Mouse (Mus musculus): ENCODE data around the gene Dcun1d2.
A peak's percentile ranks its signal among the peaks of the same experiment; 100 is the strongest.
"Not testable (repeated sequence)": the region's sequence is repeated elsewhere in the genome, so short reads cannot be mapped to it uniquely, and the experiment has no call there.

The Dcun1d2 gene

GRCm38 (mm10) chr8:13287692-13288623 is at the start of gene Dcun1d2, which contains the start of gene Tmco3:
Dcun1d2 (minus strand) TSS chr8:13288131.
Tmco3 (plus strand) TSS chr8:13288190.
- DNase-seq (ENCODE audit: low spot score): peak; percentile 94

- DNase-seq (ENCODE audit: low spot score): no peak
Observed at GRCm38 (mm10) chr8:13337678-13338077, 49.7 kb upstream of the Dcun1d2 start.

GRCm38 (mm10) chr8:13337245-13337644 is 49.3 kb upstream of the Dcun1d2 start:
- DNase-seq (ENCODE audit: low spot score): not testable (repeated sequence)

- no peak for DNase-seq (ENCODE audit: low spot score)
Observed at GRCm38 (mm10) chr8:13334671-13335070, 46.7 kb upstream of the Dcun1d2 start.

- no peak for DNase-seq (ENCODE audit: low spot score)
Observed at GRCm38 (mm10) chr8:13326598-13326997, 38.7 kb upstream of the Dcun1d2 start.

- DNase-seq (ENCODE audit: low spot score): no peak
Observed at GRCm38 (mm10) chr8:13316671-13317070, 28.7 kb upstream of the Dcun1d2 start.

GRCm38 (mm10) chr8:13314922-13315321 is 27.0 kb upstream of the Dcun1d2 start:
- no peak for DNase-seq (ENCODE audit: low spot score)

- no peak for DNase-seq (ENCODE audit: low spot score)
Observed at GRCm38 (mm10) chr8:13306916-13307315, 19.0 kb upstream of the Dcun1d2 start.

GRCm38 (mm10) chr8:13306309-13306909 is 18.5 kb upstream of the Dcun1d2 start:
- no peak for DNase-seq (ENCODE audit: low spot score)

GRCm38 (mm10) chr8:13305884-13306283 is 18.0 kb upstream of the Dcun1d2 start:
- DNase-seq (ENCODE audit: low spot score): no peak

- no peak for DNase-seq (ENCODE audit: low spot score)
Observed at GRCm38 (mm10) chr8:13305459-13305858, 17.5 kb upstream of the Dcun1d2 start.

- no peak for DNase-seq (ENCODE audit: low spot score)
Observed at GRCm38 (mm10) chr8:13301036-13301435, 13.1 kb upstream of the Dcun1d2 start.

GRCm38 (mm10) chr8:13299571-13299970 is 11.6 kb upstream of the Dcun1d2 start:
- no peak for DNase-seq (ENCODE audit: low spot score)

GRCm38 (mm10) chr8:13293677-13294470 is 5.9 kb upstream of the Dcun1d2 start:
- DNase-seq (ENCODE audit: low spot score): no peak

GRCm38 (mm10) chr8:13292364-13292763 is 4.4 kb upstream of the Dcun1d2 start:
- DNase-seq (ENCODE audit: low spot score): peak; percentile 80

- DNase-seq (ENCODE audit: low spot score): no peak
Observed at GRCm38 (mm10) chr8:13288646-13289045, 715 bp upstream of the Dcun1d2 start.

GRCm38 (mm10) chr8:13287304-13287691 is 633 bp downstream of the Dcun1d2 start:
- DNase-seq (ENCODE audit: low spot score): peak; percentile 95

- DNase-seq (ENCODE audit: low spot score): no peak
Observed at GRCm38 (mm10) chr8:13283200-13283599, 4.7 kb downstream of the Dcun1d2 start.

- no peak for DNase-seq (ENCODE audit: low spot score)
Observed at GRCm38 (mm10) chr8:13276941-13277447, 10.9 kb downstream of the Dcun1d2 start.

GRCm38 (mm10) chr8:13272834-13273233 is 15.1 kb downstream of the Dcun1d2 start:
- DNase-seq (ENCODE audit: low spot score): peak; percentile 59

- DNase-seq (ENCODE audit: low spot score): no peak
Observed at GRCm38 (mm10) chr8:13267566-13267965, 20.4 kb downstream of the Dcun1d2 start.

GRCm38 (mm10) chr8:13263376-13263775 is 24.6 kb downstream of the Dcun1d2 start:
- no peak for DNase-seq (ENCODE audit: low spot score)
